Mouse (Mus musculus): ENCODE data around the gene Actrt1. TPM values are rescaled to one million over a fixed set of nuclear protein-coding genes. Genes with fewer than 3 reads are reported as not detected.

Gene Actrt1
- not detected in 2 replicates for polyA plus RNA-seq (2012; ENCODE audit: low replicate concordance)

DNA sequence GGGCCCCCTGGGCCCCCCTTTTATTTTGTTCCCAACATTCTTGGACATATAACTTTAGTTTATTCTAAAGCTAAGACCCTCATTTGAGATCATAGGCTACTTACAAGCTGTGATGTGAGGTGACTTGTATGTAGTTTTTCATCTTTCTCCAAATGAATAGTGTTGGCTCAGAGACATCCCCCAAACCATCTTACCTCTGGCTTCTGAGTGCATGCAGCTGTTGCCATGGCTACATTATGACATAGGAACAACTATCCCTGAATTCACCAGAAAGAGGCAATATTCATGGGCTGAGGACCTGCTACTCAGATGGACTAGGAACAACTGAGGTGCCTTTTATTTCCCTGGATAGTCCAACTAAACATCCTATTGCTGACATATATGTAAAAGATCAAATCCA is at the start of gene Actrt1:
Actrt1 (plus strand) TSS at position 301 of the 400 bp plus-strand sequence.

Data from hematopoietic multipotent progenitor cell, adult 10-12 weeks (in vitro differentiated cells).